Mouse (Mus musculus) neural tube, embryonic 13.5 days (tissue): Measurements from ENCODE around the gene F10. TPM values are rescaled to one million over a fixed set of nuclear protein-coding genes. Genes with fewer than 3 reads are reported as not detected.

Experiments used
- ATAC-seq: fragments of 200-750 bp; cut with Nextera tagmentation; 2 replicates; pipeline ENCODE4 v1.8.0; 2017; ENCODE audit warnings: low read depth, mild to moderate bottlenecking, moderate TSS enrichment, moderate library complexity
- H3K27ac ChIP-seq: fragments of 300-500 bp; sonication (generic); replicated peaks from 2 replicates; pipeline ENCODE4 v1.5.1; 2015; ENCODE audit warnings: moderate library complexity, mild to moderate bottlenecking, inconsistent platforms
- H3K27me3 ChIP-seq: fragments of 300-500 bp; sonication (generic); 2 replicates; pipeline ENCODE4 v1.6.1; 2015; ENCODE audit warnings: mild to moderate bottlenecking, inconsistent platforms
- H3K36me3 ChIP-seq: fragments of 300-500 bp; sonication (generic); 2 replicates; pipeline ENCODE4 v1.6.1; 2015; ENCODE audit warnings: mild to moderate bottlenecking, inconsistent platforms
- H3K4me1 ChIP-seq: fragments of 300-500 bp; sonication (generic); replicated peaks from 2 replicates; pipeline ENCODE4 v1.6.1; 2015; ENCODE audit warnings: inconsistent platforms
- H3K4me2 ChIP-seq: fragments of 300-500 bp; sonication (generic); 2 replicates; pipeline ENCODE4 v1.6.1; 2015; ENCODE audit warnings: inconsistent platforms, mild to moderate bottlenecking, moderate library complexity
- H3K4me3 ChIP-seq: fragments of 300-500 bp; sonication (generic); 2 replicates; pipeline ENCODE4 v1.5.1; 2015; ENCODE audit warnings: mild to moderate bottlenecking, inconsistent platforms
- H3K9ac ChIP-seq: fragments of 300-500 bp; sonication (generic); 2 replicates; pipeline ENCODE4 v1.6.1; 2015; ENCODE audit warnings: moderate library complexity, mild to moderate bottlenecking, inconsistent platforms
- H3K9me3 ChIP-seq: fragments of 300-500 bp; sonication (generic); 2 replicates; pipeline ENCODE4 v1.6.1; 2016; ENCODE audit warnings: inconsistent platforms
- WGBS: fragments of 180-500 bp; shearing (Covaris S2); methylation state at CpG from one replicate; pipeline ENCODE4 v1.1.7; 2015; 5-methylcytosine and 5-hydroxymethylcytosine counted together
- polyA plus RNA-seq: library from polyadenylated mRNA; unstranded; fragments of >200 nt; fragmentation: Nextera tagmentation; extraction: Ambion mirVana; gene quantifications from 2 replicates; pipeline ENCODE4 v1.2.1, GENCODE M21; 2015

Gene F10
- polyA plus RNA-seq, 1 experiment from 2014 or later, result 0.59 TPM

DNA sequence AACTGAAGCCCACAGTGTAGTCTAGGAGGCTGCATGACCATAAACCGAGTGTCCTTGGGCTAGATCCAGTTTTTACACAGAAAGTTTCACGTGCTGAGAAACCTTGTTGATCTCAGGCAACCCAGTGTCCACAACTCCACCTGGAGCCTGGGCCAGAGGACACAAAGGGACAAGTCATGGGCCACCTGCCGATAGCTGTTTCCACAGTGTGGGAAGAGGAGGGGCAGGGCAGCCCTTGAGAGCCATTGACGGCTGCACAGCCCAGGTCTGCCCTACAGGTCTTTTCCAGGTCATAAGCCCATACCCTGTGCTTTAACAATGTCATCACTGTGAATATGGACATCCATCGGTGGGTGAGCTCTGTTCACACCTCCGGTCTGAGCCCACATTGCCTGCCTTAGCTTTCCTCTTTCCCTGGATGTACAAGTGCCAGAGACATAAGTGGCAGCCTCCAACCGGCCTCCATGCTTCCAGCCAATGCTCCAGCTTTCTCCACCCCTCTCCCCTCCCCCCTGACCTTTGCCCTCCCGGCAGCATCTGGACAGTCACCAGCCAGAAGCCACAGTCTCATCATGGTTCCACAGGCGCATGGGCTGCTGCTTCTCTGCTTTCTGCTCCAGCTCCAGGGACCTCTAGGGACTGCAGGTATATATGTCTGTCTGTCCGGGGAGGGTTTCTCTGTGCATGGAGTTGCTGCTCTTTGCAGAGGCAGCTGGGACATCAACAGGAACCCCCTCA lies 11.5 kb upstream of the F10 start, which contains the start of gene F7:
Gene F7, plus strand, starts transcription at position 548 of the 738 bp plus-strand sequence.
- Histone ChIP-seq H3K27ac (no peak within 1 kb of the TSS), H3K4me3 (no peak within 1 kb of the TSS), H3K9me3 (no peaks in the 10 kb centered on the region), H3K4me1 (no peaks in the 10 kb centered on the region), H3K9ac (no peak within 1 kb of the TSS), H3K27me3 (no peaks in the 10 kb centered on the region), H3K36me3 (peaks cover 10% of the 10 kb centered on the region), H3K4me2 (no peak within 1 kb of the TSS)
- ATAC-seq, result 0 out of 2 replicates have a peak, but pooled peaks have one; percentile 8
- WGBS, result 70% methylated on average over 10 of the region's 10 CpGs

GRCm38 (mm10) chr8:13027615-13028014 lies 9.5 kb upstream of the F10 start:
- ATAC-seq, result no peak
- H3K9ac ChIP-seq, result no peak overlapping the region
- no peaks in the 10 kb centered on the region for H3K4me1 ChIP-seq
- no peaks in the 10 kb centered on the region for H3K9me3 ChIP-seq
- no peaks in the 10 kb centered on the region for H3K36me3 ChIP-seq
- H3K27me3 ChIP-seq, result no peaks in the 10 kb centered on the region
- no peak overlapping the region for H3K27ac ChIP-seq
- no peak overlapping the region for H3K4me2 ChIP-seq
- WGBS, result 86% methylated on average over 5 of the region's 5 CpGs
- H3K4me3 ChIP-seq, result no peak overlapping the region

DNA sequence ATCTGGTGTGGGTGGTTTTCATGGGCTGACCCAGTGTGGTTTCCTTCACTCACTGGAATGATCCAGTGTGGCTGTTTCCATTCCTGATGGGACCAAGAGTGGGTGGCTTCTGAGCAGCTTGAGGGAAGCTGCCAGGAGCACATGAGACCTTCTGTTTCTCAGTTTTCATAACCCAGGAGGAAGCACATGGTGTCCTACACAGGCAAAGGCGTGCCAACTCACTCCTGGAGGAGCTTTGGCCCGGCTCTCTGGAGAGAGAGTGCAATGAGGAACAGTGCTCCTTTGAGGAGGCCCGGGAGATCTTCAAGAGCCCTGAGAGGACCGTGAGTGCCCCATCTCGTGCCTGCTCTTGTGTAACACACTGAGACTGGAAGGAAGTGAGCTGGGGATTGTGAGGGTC lies 8.6 kb upstream of the F10 start:
- no peaks in the 10 kb centered on the region for H3K27me3 ChIP-seq
- no peaks in the 10 kb centered on the region for H3K9me3 ChIP-seq
- no peak overlapping the region for H3K27ac ChIP-seq
- no peak for ATAC-seq
- H3K4me2 ChIP-seq, result no peak overlapping the region
- no peak overlapping the region for H3K9ac ChIP-seq
- no peaks in the 10 kb centered on the region for H3K4me1 ChIP-seq
- H3K36me3 ChIP-seq, result no peaks in the 10 kb centered on the region
- WGBS, result 69% methylated on average over 5 of the region's 5 CpGs
- no peak overlapping the region for H3K4me3 ChIP-seq

DNA sequence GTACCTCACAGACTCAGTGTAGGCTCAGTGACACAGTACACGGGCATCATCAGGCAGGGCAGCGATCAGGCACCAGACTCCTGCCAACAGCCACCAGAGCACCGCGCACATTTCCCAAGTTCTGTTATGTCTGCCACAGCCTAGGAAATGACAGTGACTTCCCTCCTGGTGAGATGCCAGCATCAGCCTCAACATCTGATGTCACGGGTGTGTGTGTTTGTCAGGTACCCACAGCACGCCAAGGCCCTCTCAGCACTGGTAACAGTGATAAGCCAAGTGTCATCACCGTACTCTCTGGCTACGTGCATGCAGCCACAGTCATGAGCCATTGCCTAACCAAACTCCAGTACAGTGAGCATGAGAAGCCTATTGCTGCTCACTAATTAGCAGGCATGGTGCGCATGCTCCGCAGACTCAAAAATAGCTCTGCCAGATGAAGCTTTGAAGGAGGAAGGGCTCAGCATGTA lies 729 bp upstream of the F10 start:
- H3K4me1 ChIP-seq, result no peaks in the 10 kb centered on the region
- H3K27me3 ChIP-seq, result no peaks in the 10 kb centered on the region
- no peak overlapping the region for H3K27ac ChIP-seq
- WGBS, result 92% methylated on average over 10 of the region's 10 CpGs
- no peak overlapping the region for H3K4me3 ChIP-seq
- no peaks in the 10 kb centered on the region for H3K9me3 ChIP-seq
- no peak for ATAC-seq
- H3K9ac ChIP-seq, result no peak overlapping the region
- H3K4me2 ChIP-seq, result no peak overlapping the region
- H3K36me3 ChIP-seq, result no peaks in the 10 kb centered on the region

- Histone ChIP-seq H3K9ac (no peak overlapping the region), H3K9me3 (no peaks in the 10 kb centered on the region), H3K27me3 (no peaks in the 10 kb centered on the region), H3K4me3 (no peak overlapping the region), H3K27ac (no peak overlapping the region), H3K4me2 (no peak overlapping the region), H3K36me3 (no peaks in the 10 kb centered on the region), H3K4me1 (no peaks in the 10 kb centered on the region)
- 54% methylated on average over 5 of the region's 5 CpGs for WGBS
- ATAC-seq, result no peak
Measured at GRCm38 (mm10) chr8:13037569-13037968, 461 bp downstream of the F10 start.

- no peaks in the 10 kb centered on the region for H3K4me1 ChIP-seq
- no peaks in the 10 kb centered on the region for H3K27me3 ChIP-seq
- no peak overlapping the region for H3K9ac ChIP-seq
- H3K36me3 ChIP-seq, result no peaks in the 10 kb centered on the region
- H3K4me2 ChIP-seq, result no peak overlapping the region
- H3K9me3 ChIP-seq, result no peaks in the 10 kb centered on the region
- H3K4me3 ChIP-seq, result no peak overlapping the region
- ATAC-seq, result no peak
- H3K27ac ChIP-seq, result no peak overlapping the region
- WGBS, result 90% methylated on average over 6 of the region's 6 CpGs
Measured at GRCm38 (mm10) chr8:13039054-13039453, 1.9 kb downstream of the F10 start.

- 92% methylated on average over 4 of the region's 4 CpGs for WGBS
- ATAC-seq, result no peak
Measured at GRCm38 (mm10) chr8:13041459-13041858, 4.4 kb downstream of the F10 start.

DNA sequence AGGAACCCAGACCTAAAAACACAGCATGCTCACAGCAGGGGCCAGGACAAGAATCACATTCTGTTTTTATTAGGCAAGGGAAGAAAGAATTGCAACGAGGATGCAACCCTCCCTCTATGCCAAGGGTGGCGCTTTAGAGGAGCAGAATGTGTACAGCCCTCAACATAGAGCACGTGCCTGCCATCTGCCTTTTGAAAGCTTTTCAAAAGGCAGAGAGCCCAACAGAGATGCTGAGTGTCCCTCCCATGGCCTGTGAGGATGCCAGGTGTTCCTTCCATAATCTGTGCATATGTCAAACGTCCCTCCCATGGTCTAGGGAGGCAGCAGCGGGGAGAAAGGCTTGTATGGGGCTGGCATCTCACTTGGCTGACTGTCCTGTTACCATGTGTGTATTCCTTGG lies 10.5 kb downstream of the F10 start:
- no peak for ATAC-seq
- H3K4me3 ChIP-seq, result no peak overlapping the region
- 53% methylated on average over 5 of the region's 5 CpGs for WGBS

More at GRCm38 (mm10) chr8:13041459-13041858, 4.4 kb downstream of the F10 start:
- H3K27ac ChIP-seq, result no peak overlapping the region
- no peaks in the 10 kb centered on the region for H3K36me3 ChIP-seq
- H3K9ac ChIP-seq, result no peak overlapping the region
- no peak overlapping the region for H3K4me2 ChIP-seq
- H3K4me1 ChIP-seq, result no peaks in the 10 kb centered on the region
- H3K9me3 ChIP-seq, result no peaks in the 10 kb centered on the region
- H3K4me3 ChIP-seq, result no peak overlapping the region
- no peaks in the 10 kb centered on the region for H3K27me3 ChIP-seq

DNA sequence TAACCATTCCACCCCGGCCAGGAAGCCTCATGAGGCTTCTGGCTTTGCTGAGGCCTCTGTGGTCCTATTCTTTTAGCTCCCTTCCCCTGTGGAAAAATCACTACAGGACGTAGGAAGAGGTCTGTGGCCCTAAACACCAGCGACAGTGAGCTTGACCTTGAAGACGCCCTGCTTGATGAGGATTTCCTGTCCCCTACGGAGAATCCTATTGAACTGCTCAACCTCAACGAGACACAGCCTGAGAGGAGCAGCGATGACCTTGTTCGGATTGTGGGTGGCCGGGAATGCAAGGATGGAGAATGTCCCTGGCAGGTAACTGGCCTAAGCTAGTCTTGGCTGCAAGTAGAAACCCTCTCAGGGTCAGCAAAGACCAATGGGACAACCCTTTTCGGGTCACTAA lies 13.4 kb downstream of the F10 start:
- 84% methylated on average over 10 of the region's 10 CpGs for WGBS
- Histone ChIP-seq H3K27ac (no peak overlapping the region), H3K27me3 (no peaks in the 10 kb centered on the region), H3K9ac (no peak overlapping the region), H3K9me3 (0 out of 2 replicates have a peak, but pooled peaks cover 6% of the 10 kb centered on the region), H3K4me2 (no peak overlapping the region), H3K4me1 (no peaks in the 10 kb centered on the region), H3K4me3 (no peak overlapping the region), H3K36me3 (no peaks in the 10 kb centered on the region)
- no peak for ATAC-seq

More for the DNA sequence above, 10.5 kb downstream of the F10 start:
- Histone ChIP-seq H3K27ac (no peak overlapping the region), H3K9me3 (0 out of 2 replicates have a peak, but pooled peaks cover 6% of the 10 kb centered on the region), H3K27me3 (no peaks in the 10 kb centered on the region), H3K36me3 (no peaks in the 10 kb centered on the region), H3K4me2 (no peak overlapping the region), H3K4me1 (no peaks in the 10 kb centered on the region), H3K9ac (no peak overlapping the region)

DNA sequence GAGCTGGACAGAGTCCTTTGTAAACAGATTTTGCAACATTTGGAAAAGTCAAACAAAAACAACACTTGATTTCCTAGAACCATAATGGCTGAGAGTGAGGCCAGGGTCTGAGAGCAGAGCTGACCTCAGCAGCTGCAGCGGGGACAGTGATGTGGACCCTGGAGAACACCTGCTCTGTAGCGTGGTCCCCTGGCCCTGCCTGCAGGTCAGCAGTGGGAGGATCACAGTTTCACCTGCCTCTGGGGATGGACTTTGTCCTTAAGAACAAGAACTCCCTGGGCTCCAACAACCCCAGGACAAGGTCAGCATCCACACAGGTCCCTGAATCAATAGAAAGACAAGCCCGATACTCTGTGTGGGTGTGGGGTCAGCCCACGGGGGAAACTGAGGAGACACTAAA lies 20.2 kb downstream of the F10 start:
- H3K9me3 ChIP-seq, result no peaks in the 10 kb centered on the region
- WGBS, result 92% methylated on average over 4 of the region's 4 CpGs
- no peaks in the 10 kb centered on the region for H3K4me1 ChIP-seq
- no peak overlapping the region for H3K4me2 ChIP-seq
- no peaks in the 10 kb centered on the region for H3K27me3 ChIP-seq
- no peak for ATAC-seq
- H3K27ac ChIP-seq, result no peak overlapping the region
- H3K4me3 ChIP-seq, result no peak overlapping the region
- H3K36me3 ChIP-seq, result no peaks in the 10 kb centered on the region
- H3K9ac ChIP-seq, result no peak overlapping the region

GRCm38 (mm10) chr8:13060441-13061150 lies 23.5 kb downstream of the F10 start, which contains the start of gene Proz:
Gene Proz (plus strand): TSS chr8:13060914.
- H3K9me3 ChIP-seq, result no peaks in the 10 kb centered on the region
- no peaks in the 10 kb centered on the region for H3K4me1 ChIP-seq
- H3K4me3 ChIP-seq, result no peak within 1 kb of the TSS
- H3K27me3 ChIP-seq, result no peaks in the 10 kb centered on the region
- WGBS, result 84% methylated on average over 17 of the region's 17 CpGs
- ATAC-seq, result no peak
- no peak within 1 kb of the TSS for H3K4me2 ChIP-seq
- no peak within 1 kb of the TSS for H3K9ac ChIP-seq
- no peaks in the 10 kb centered on the region for H3K36me3 ChIP-seq
- H3K27ac ChIP-seq, result no peak within 1 kb of the TSS

- Histone ChIP-seq H3K9ac (no peak overlapping the region), H3K9me3 (no peaks in the 10 kb centered on the region), H3K27me3 (no peaks in the 10 kb centered on the region), H3K4me2 (no peak overlapping the region), H3K4me3 (no peak overlapping the region), H3K36me3 (no peaks in the 10 kb centered on the region), H3K4me1 (no peaks in the 10 kb centered on the region), H3K27ac (no peak overlapping the region)
- no peak for ATAC-seq
- WGBS, result 81% methylated on average over 16 of the region's 16 CpGs
Measured at GRCm38 (mm10) chr8:13063112-13063511, 26.0 kb downstream of the F10 start.
